Mouse (Mus musculus): Measurements from ENCODE around the gene Gm28308.

Gm28308 gene

GRCm38 (mm10) chr6:52168191-52169055 is 44.7 kb downstream of the Gm28308 start:
- DNase-seq (ENCODE audit: low read depth, low spot score), result no peak

- no peak for DNase-seq (ENCODE audit: low read depth, low spot score)
Measured at GRCm38 (mm10) chr6:52167736-52168161, 45.4 kb downstream of the Gm28308 start.

GRCm38 (mm10) chr6:52167176-52167575 is 46.0 kb downstream of the Gm28308 start:
- no peak for DNase-seq (ENCODE audit: low read depth, low spot score)

- no peak for DNase-seq (ENCODE audit: low read depth, low spot score)
Measured at GRCm38 (mm10) chr6:52166431-52167077, 46.6 kb downstream of the Gm28308 start.

GRCm38 (mm10) chr6:52165441-52166370 is 47.4 kb downstream of the Gm28308 start:
- DNase-seq (ENCODE audit: low read depth, low spot score), result no peak

GRCm38 (mm10) chr6:52164626-52165440 is 48.3 kb downstream of the Gm28308 start, which contains the start of gene Hoxa2:
Hoxa2 (minus strand) TSS chr6:52164831.
- DNase-seq (ENCODE audit: low read depth, low spot score), result no peak

GRCm38 (mm10) chr6:52164051-52164625 is 49.0 kb downstream of the Gm28308 start:
- DNase-seq (ENCODE audit: low read depth, low spot score), result no peak

- no peak for DNase-seq (ENCODE audit: low read depth, low spot score)
Measured at GRCm38 (mm10) chr6:52163366-52164031, 49.6 kb downstream of the Gm28308 start.

- DNase-seq (ENCODE audit: low read depth, low spot score), result no peak
Measured at GRCm38 (mm10) chr6:52162611-52163365, 50.4 kb downstream of the Gm28308 start.

GRCm38 (mm10) chr6:52162093-52162380 is 51.1 kb downstream of the Gm28308 start:
- DNase-seq (ENCODE audit: low read depth, low spot score), result no peak

- no peak for DNase-seq (ENCODE audit: low read depth, low spot score)
Measured at GRCm38 (mm10) chr6:52161336-52162092, 51.6 kb downstream of the Gm28308 start.

GRCm38 (mm10) chr6:52160511-52161335 is 52.4 kb downstream of the Gm28308 start:
- no peak for DNase-seq (ENCODE audit: low read depth, low spot score)

GRCm38 (mm10) chr6:52159979-52160378 is 53.2 kb downstream of the Gm28308 start:
- DNase-seq (ENCODE audit: low read depth, low spot score), result no peak

- DNase-seq (ENCODE audit: low read depth, low spot score), result no peak
Measured at GRCm38 (mm10) chr6:52159164-52159761, 53.9 kb downstream of the Gm28308 start.

GRCm38 (mm10) chr6:52158276-52159051 is 54.7 kb downstream of the Gm28308 start, which contains the start of gene Hoxa1:
Hoxa1 (minus strand) TSS chr6:52158317.
- peak; percentile 82 for DNase-seq (ENCODE audit: low read depth, low spot score)

- DNase-seq (ENCODE audit: low read depth, low spot score), result no peak
Measured at GRCm38 (mm10) chr6:52157466-52158275, 55.5 kb downstream of the Gm28308 start.
